Mouse (Mus musculus) CD4-positive, CD25-positive, alpha-beta regulatory T cell, adult 4 months (primary cell): Measurements from ENCODE around the gene Rarg. TPM values are rescaled to one million over a fixed set of nuclear protein-coding genes. Genes with fewer than 3 reads are reported as not detected.
A peak's percentile ranks its signal among the peaks of the same experiment; 100 is the strongest.

Experiments
- ATAC-seq: one replicate; pipeline ENCODE4 v1.8.0; 2017
- polyA plus RNA-seq, 2 experiments: library from polyadenylated mRNA; unstranded; fragments of 100-300 nt; shearing (Covaris generic); gene quantifications; one replicate each; pipeline ENCODE4 v1.2.1; 2017

The Rarg gene
- polyA plus RNA-seq, 2 experiments from 2014 or later: 17.7 to 18.3 TPM

DNA sequence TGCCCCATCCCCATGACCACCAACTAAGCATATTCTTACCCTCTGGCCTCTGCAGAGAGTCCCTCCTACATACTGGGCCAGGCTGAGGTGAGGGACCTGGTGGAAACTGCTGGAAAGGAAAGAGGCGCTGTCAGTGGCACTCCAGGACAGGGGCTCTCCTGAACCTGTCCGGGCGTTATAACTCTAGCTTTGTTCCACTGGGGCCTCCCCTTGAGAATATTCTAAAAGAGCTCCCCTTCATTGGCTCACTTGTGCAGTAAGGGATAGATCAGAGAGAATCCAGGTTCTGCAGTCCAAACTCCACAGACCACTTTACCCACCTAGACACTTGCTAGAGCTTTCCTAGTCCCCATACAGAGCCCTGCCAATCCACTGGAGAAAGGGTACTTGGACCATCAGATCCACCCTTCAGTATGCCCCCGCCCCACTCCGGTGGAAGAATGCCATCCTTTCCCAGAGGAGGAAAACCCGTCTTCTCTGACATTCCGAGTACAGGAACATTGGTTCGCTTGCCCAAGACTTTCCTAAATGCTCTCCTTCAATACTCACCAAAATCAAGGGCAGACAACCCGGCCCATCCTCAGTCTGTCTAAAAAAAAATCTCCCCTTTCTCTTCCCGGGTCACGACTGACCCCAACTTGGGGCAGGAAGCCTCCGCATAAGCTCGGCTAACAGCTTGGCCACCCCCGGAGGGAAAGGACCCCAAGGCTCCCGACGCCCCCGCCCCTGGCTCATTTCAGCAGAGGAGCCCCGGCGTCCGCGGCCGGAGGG, 701 bp downstream of the Rarg start:
- ATAC-seq: peak; percentile 19

DNA sequence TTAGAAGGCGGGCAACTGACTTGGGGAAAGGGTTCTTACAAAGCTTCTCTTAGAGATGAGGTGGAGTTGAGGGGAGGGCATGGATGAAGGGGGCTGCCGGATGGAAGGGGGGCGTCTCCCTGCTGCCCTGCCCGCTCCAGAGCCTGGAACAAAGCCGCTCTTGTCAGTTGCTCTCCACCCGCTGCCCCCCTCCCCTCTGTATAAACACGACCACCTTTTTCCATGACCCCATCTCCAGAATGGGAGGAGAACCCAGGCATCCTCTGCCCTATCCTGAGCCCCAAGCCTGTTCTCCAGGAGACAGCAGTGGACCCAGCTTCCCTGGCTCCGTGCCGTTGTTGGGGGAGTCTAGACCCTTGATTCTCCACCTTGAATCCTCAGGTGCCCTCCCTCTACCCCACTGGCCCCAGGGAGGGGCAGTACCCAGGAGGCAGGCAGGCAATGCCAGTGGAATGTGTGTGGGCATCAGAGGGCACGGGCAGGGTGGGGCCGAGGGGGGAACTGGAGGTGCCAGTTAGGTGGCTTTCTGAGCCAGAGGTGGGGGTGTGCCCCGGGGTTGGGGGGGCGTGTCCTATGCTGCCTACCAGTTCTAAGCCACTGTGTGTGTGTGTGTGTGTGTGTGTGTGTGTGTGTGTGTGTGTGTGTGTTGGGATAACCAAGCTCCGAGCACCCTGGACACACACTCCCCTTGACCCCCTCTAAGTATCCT, 1.6 kb downstream of the Rarg start:
- ATAC-seq: no peak

DNA sequence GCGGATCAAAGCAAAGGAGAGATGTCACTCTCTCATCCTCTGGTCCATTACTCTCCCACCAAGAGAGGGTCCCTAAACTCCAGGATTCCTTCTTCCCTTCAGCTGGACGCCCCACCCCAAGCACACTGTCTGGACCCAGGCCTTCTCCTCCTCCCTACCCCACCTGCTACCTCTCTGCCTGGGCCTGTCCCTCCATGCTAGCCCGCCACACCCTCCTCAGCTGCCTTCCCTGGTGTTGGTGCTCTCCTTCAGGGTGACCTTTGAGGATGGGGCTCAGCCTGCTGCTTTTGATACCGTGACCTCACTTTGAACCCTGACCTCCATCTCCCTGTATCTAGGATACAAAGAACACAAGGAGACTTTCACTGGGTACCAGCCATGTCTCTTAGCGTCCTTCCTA, 6.8 kb downstream of the Rarg start:
- ATAC-seq: no peak

DNA sequence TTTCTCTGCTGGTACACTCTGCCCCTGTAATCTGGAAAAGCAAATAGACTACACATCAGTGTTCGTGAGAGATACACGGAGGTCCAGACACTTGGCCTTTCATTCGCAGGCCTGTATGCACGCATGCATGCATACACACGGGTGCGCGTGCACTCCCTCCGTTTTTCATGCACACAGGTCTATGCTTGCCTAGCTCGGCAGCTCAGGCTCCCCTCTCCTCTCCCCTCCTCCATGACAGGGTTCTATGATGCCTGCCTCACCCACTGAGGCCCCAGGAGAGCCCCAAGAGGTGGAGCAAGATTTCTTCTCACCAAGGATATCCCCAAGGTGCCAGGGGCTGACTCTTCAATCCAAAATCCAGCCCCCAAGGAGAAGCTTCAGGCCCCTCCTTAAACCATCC, 7.3 kb downstream of the Rarg start:
- no peak for ATAC-seq

DNA sequence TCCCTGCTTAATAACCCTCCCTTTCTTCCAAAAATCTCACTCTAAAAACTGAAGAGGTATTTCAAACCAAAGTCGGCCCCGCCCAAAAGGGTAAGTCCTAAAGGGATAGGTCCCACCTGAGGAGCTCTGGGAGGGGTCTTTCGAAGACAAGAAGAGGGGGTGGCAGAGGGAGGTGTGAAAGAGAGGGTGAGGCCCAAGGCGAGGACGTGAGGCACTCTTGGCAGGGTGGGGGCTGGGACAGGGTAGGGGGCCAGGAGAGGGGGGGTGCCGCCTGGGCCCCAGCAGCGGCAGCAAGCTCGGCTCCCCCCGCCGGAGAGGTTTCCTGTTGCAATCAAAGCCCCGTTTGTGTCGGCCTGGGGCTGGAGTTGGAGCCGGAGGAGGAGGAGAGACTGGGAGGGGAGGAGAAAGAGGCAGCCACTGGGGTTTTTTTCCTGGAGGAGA, 8.0 kb downstream of the Rarg start:
- ATAC-seq: no peak

GRCm38 (mm10) chr15:102248812-102249191, 8.5 kb downstream of the Rarg start:
- no peak for ATAC-seq

- no peak for ATAC-seq
Observed at GRCm38 (mm10) chr15:102248131-102248811, 9.0 kb downstream of the Rarg start.

- peak; percentile 21 for ATAC-seq
Observed at GRCm38 (mm10) chr15:102247252-102248130, 9.8 kb downstream of the Rarg start.

- ATAC-seq: peak; percentile 50
Observed at GRCm38 (mm10) chr15:102246866-102247251, 10.5 kb downstream of the Rarg start.

DNA sequence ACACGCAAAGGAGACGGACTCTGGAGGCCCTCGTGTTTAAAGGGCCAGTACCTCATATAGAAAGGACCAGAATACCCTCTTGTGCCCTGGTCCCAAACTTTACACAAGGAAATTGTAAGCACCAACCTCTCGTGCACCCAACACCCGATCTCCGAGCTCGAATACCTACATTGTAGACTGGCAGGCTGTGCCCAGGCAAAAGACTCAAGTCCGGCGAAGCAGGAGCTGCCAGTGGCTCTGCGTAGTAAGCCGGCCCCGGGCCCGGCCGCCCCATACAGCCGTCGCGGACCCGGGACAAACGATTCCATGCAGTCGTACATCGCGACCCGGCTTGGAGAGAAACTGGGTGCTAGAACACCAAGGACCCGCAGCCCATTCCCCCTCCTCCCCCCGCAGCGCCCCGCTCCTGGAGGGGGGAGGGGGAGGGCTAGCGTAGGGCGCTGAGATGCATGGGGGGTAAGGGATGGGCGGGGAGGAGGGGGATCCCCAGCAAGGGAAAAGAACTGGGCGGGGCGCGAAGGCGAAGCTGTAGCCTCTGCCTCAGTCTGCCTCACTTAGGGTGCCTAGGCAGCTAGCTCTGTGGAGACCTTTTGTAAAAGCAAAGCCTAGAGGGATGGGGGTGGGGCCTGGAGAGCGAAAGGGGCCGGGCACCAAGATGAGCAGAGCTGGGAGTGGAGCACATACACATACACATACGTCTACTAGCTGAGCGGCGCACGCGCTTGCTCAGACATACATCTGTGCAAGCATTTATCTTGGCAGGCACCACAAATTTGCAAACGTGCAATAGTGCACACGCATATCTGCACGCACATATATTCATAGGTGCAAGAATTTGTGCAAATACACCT, 11.2 kb downstream of the Rarg start:
- ATAC-seq: peak; percentile 79

DNA sequence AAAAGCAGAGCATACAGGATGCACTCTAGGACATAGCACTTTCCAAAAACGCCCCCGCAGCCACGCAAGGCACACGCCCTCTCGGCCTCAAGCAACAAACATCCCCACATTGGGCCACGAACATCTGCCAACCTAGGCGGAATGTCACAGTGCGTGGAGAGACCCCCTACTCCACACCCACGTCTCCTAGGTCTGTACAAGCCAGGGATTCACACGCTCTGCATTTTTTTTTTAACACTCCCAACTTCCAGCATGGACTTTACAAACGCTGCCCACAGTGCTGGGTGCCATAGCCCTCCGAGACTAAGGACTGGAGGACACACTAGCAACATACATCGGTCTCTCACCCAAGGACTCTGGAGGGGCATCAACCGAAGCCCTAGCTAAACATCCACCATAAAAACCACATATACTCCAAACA, 11.8 kb downstream of the Rarg start:
- no peak for ATAC-seq

DNA sequence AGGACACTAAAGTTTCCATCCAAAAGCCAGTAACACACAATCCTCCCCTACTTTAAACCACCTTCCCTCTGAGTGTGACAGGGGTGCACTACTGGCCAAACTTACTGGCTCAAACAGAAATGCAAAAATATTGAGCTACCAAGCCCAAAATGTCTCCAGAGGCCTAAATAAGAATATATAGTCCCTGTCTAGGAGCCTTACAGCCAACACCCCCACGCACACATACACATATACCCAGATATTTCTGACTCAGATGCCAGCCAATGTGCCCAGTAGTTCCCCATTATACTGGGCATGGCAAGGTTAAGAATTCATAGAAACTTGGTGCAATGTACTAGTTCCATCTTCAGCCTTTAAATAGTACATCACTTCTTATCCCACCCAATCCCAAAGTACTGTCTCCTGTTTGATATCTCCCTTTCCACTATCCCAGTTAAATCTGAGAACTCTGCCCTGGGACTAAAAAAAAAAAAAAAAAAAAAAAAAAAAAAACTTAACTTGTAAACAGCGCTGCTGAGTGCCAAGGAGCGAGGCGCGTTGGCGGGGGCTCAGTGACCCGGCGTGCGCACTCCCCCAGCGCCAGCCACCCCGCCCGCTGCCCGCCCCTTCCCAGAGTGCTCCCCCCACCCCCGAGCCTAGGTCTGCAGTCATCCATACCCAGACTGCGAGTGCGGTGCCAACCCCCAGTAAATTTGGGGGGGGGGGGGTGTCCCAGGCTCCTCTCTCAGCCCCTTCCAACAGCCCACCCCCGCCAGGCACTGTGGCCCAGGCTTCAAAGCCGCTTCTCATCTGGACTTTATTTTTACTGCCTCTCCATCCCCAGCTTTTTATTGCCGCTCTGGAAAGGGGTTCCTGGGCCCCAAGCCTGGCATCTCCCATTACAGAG, 12.8 kb downstream of the Rarg start:
- no peak for ATAC-seq

DNA sequence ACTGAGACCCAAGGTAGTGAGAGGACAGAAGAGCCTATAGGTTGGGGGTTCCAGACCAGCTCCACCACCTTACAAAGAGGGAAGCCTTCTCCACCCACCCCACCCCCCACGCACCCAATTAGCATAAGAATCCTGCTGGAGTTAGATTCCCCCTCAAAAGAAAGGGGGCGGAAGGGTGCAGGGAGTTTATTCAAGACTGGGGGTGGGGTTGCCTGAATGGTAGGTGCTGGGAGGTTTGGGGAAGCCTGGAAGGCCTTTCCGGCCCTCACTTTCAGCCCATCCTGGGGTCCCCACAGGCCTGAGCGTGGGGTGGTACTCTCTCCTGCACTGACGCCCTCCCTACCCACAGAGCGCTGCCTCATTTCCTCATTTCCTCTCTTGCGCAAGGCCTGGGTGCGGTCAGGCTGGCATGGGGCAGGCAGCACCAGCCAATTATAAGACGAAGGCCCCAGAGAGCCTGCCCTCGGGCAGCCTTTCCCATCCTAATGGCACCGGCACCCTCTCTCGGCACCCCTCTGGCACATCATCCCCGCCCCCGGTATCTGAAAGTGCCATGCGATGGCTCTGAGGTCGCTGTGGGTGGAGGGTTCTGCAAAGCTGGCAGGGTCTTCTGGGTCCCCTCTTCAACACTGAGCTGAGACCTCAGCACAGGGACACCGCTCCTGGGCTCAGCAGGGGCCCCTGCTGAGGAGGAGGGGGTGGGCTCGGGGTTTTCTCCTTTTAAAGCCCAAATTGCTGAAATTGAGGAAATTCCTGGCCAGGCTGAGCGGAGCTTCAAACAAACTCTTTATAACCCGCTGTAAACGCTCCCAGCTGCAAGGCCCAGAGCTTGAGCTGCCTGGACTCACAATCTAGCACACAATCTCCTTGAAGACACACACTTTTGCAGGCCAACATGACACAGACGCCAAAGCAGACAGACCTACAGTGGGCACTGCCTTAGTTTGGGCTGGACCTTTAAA, 13.8 kb downstream of the Rarg start:
- ATAC-seq: peak; percentile 12

- ATAC-seq: no peak
Observed at GRCm38 (mm10) chr15:102242404-102243228, 14.7 kb downstream of the Rarg start.

- no peak for ATAC-seq
Observed at GRCm38 (mm10) chr15:102240607-102241006, 16.7 kb downstream of the Rarg start.

GRCm38 (mm10) chr15:102239851-102240250, 17.5 kb downstream of the Rarg start:
- ATAC-seq: no peak

- peak; percentile 53 for ATAC-seq
Observed at GRCm38 (mm10) chr15:102239260-102239590, 18.1 kb downstream of the Rarg start.

DNA sequence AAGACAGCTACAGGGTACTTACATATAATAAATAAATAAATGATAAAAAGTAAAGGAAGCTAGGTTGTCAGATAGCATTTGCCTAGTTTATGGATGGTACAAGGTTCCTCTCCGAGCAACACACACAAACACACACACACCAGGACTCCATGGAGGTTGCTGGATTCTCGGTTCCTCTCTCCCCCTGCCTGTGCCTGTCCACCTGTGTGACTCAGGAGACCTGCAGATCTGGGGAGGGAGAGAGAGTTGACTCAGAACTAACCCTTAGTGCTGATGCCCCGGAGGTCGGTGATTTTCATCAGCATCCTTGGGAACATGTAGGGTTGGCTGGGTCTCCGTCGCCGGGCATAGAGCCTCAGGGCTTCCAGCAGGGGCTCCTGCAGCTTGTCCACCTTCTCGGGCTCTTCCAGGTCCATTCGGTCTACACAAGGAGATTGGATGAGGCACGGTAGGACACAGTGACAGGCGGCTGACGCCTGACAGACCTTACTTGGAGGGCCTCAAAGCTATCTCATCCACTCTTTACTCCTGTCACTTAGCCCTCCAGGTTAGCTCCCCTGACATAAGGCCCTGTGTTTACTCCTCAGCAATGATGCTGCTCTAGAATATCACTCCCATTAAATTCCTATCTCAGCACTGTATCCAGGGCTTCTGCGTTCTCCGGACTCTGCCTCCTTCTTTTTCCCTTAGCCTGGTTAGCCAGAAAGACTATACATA, 18.6 kb downstream of the Rarg start:
- ATAC-seq: no peak
